Mouse (Mus musculus) erythroblast, embryonic 14.5 days (primary cell): Measurements from ENCODE around the gene Vstm5.

Experiments used
- GATA1 ChIP-seq: IDR thresholded peaks from 2 replicates; pipeline ENCODE4 v1.6.1; 2012; ENCODE audit warnings: low read length, inconsistent platforms, mixed read lengths
- TAL1 ChIP-seq: IDR thresholded peaks from 3 replicates; pipeline ENCODE4 v1.6.1; 2012; ENCODE audit warnings: low read length, inconsistent platforms, mixed read lengths

DNA sequence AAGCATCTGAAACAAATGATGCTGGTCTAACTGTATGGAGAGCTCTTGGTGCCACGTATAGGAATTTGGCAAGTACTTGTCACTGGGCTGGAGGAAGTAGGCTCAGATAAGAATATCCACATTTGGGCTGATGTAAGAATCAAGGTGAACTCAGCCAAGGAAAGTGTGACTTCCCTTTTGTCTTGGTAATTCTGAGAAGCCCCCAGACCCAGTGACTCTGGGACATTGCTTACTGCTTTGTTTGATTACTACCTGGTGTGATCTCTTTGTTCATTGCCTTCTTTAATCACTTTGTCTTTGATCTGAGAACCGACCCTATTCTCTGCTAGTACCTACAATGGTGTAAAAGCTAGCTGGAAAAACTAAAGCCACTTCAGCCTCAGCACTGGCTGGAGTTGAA lies 13.9 kb upstream of the Vstm5 start:
- no peak for TF ChIP-seq GATA1
- TF ChIP-seq TAL1, result no peak
